Mouse (Mus musculus) adrenal gland, postnatal 25 days (tissue): Measurements from ENCODE around the gene Rnasek. TPM values are rescaled to one million over a fixed set of nuclear protein-coding genes. Genes with fewer than 3 reads are reported as not detected.

Experiments used
- DNase-seq: peaks from one replicate; pipeline ENCODE4 v3.0.0; 2021; ENCODE audit warnings: mixed read lengths
- total RNA-seq: library from RNA; stranded (reverse); gene quantifications from 2 replicates; pipeline ENCODE4 v1.2.3, GENCODE M21; 2021

Rnasek gene
- total RNA-seq, 1 experiment from 2014 or later: 271 TPM

DNA sequence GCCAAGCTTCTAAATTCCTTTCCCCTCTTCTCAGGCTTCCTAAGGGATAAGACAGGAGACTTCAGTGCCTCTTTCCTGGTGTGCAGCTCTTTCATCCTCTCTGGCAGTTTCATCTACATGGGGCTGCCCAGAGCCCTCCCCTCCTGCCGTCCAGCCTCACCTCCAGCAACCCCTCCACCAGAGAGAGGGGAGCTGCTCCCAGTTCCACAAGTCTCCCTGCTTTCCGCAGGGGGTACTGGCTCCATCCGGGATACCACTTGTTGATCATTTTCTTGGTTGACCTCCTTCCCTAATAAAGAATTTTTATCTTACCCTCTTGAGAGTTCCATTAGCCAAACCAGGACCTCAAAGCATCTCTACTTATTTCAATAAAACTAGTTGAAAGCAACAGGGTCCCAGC is 23.5 kb downstream of the Rnasek start:
- no peak for DNase-seq

DNA sequence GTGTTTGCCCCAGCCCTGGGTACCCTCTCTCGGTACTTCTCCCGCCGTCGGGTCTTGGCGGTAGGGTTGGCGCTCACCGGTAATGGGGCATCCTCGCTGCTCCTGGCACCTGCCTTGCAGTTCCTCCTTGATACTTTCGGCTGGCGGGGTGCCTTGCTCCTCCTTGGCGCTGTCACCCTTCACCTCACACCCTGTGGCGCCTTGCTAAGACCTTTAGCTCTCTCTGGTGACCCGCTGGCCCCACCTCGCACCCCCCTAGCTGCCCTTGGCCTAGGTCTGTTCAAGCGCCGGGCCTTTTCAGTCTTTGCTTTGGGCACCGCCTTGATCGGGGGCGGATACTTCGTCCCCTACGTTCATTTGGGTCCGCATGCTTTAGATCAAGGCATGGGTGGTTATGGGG is 24.3 kb downstream of the Rnasek start:
- no peak for DNase-seq

DNA sequence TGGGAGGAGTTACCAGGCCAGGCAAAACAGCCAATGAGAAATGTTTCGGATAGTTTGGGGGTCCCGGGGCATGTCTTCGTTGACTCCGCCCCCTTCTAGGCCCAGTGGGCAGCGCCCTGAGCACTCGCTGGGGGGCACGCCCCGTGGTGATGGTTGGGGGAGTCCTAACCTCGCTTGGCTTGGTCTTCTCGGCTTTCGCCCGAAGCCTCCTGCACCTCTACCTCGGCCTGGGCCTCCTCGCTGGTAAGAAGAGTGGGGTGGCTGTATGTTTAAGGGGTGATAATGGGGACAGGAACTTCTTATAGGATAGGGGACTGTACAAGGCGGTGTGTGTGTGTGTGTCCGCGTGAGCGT is 24.8 kb downstream of the Rnasek start:
- DNase-seq: no peak

DNA sequence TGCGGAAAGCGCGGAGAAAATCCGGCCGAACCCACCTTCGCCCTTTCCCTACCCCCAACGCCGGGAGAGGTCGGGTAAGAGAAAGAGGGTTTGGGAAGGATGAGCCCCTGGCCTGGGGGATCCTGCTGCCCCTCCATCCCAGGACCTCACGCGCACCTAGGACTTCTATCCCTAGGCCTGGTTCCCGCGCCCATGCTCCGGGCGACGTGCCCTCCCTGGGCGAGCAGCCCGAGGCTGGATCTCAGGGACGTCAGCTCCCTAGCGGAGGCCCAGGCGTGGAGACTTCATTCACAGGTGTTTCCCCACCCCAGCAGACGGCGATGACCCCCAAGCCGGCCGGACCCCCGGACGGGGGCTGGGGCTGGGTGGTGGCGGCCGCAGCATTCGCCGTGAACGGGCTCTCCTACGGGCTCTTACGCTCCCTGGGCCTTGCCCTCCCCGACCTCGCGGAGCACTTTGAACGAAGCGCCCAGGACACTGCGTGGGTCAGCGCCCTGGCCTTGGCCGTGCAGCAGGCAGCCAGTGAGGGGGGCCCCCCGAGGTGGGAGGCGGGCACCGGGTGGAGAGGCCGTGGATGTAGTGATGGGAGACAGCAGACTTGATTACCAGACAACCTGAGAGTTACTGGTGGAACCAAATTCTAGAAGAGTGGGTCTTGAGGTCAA is 25.3 kb downstream of the Rnasek start:
- peak; percentile 45 for DNase-seq

DNA sequence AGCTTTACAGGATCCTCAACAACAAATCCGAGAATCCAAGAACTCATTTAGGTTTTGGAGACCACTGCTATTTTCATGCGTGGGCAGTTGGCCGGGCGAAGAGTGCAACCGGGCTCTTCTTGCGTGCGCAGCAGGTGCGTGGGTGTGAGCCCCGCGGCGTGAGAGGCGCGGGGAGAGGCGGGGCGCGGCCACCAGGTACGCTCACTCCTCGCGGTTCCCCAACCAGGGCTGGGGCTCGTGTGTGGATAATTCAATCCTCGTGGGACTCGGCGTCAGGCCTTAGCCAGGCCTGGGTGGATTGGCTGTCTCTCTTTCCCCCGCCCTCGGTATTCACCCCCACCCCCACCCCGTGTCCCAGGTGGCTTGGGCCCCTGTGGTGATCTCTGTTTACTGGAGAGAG is 25.9 kb downstream of the Rnasek start:
- no peak for DNase-seq

DNA sequence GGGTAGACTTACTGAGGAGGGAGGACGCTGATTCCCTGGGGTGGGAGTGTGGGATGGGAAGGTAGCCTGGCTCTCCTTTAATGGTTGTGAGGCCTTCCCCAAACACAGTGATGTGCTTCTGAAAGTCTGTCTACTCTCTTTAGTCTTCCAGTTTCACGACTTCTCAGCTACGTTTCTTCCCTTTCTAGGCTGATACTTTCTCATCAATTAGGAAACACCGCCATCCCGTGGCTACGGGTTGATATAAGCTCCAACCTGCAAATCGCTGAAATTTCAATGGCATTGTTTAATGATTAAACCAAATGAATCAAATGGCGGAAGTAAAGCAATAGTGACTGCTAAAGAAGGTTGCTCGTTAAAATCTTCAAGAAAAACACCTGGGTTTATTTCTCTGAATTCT is 26.7 kb downstream of the Rnasek start:
- DNase-seq: peak; percentile 67

DNA sequence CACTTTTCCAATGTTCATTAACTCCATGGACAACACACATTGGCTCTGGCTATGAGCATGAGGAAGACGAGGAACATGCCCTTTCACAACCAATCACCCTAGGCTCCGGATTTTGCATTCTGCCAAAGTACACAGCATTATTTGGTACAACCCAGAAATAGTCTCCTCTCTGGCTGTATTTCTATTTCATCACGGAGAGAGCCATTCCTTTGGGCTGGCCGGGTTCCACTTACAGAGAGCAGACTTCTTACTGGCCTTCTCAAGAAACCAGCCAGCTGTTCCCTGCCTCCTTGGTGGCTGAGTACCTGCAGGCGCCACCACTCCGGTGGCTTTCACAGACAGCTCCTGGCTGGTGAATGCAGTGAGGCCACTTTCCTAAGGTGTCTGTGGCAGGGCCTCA is 27.2 kb downstream of the Rnasek start, which contains the start of gene Slc16a11:
Gene Slc16a11, plus strand, starts transcription at position 330 of the 400 bp plus-strand sequence.
- no peak for DNase-seq

DNA sequence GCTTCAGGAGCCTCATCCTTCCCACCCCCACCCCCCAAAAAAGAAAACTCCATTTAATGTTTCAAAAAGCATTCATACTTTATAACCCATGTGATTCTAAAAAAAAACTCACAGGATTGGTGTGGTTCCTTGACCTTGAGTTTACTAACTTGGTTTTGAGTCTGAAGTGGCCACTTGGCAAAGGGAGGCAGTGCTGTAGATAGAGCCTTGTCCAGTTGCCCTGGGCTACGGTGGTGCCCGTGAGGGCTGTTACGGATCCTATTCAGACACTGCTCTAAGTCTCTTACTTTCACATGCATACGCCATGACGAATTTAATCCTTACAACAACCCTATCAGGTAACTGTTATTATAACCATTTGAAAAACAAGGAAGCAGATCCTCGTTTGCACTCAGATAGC is 27.7 kb downstream of the Rnasek start:
- DNase-seq: no peak

DNA sequence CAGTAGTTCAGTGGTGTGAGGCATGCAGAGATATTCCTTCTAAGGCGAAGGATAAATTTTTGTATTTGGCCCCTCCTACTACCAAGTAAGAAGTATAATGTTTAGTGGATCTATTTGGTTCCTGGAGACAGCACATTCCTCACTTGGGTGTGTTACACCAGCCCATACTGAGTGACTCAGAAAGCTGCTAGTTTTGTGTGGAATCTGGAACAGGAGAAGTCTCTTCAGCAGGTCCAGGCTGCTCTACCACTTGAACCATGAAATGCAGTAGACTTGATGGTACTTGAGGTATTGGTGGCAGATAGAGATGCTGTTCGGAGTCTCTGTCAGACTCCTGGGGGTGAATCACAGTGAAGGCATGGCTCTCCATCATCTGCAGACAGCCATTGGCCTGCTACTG is 29.0 kb downstream of the Rnasek start:
- no peak for DNase-seq

DNA sequence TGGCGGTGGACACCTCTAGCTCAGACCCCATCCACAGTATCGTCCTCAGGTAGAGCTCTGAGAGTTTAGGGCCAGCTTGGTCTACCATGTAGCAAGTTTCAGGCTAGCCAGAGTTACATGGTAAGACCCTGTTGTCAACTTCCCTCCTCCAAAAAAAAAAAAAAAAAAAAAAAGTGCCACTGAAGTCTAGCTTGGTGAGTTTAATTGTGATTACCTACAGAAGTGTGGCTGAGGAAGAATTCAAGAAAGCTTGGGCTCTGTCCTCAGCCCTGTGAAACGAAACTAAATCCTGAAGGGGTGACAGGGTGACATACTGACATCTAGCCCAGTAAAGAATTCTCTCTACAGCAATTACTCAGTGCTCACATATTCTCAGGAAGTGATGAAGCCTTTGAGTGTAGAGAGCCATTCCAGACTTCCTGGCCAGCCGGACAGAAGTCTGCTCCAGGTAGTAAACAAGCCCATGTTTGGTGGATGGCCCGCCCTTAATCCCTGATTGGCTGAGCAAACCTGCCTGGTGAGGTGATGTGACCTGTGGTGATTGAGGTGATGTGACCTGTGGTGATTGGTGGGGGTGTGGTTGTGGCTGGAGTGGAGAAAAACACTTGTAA is 30.8 kb downstream of the Rnasek start:
- no peak for DNase-seq

DNA sequence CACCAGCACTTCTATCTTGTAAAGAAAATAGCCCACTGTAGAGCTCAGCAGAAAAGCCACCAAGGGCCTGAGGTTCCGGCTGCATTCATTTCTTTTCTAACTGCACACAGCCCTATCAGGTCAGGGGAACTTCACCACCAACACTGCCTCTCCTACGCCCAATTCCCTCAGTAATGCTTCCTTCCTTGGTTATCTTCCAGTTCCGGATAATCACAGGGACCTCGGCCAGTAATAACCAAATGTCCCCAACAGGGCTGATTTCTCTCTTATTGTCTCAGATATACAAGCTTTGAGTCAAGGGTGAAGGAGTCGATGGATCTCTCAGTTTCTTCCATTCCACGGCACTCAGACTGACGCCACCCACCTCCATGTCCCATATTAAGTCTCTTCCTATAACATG is 32.4 kb downstream of the Rnasek start:
- DNase-seq: no peak

DNA sequence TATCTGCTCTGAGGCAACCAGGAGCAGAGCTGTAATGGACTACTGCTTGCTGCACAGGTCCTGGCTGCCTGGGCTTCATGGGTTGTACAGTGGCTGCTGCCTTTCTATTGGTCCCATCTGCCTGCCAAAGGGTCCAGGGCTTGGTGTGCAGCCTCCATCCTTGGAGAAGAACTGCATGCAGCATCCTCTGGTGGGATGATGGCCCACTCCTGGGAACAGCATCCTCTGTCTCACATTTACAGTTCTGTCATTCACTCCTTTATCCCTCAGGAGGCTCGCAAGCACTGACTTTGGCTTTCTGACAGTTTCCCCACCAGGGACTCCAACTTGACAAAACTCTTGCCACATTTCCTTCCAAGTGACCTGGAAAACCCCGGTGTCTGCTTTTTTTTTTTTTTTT is 32.8 kb downstream of the Rnasek start:
- no peak for DNase-seq

DNA sequence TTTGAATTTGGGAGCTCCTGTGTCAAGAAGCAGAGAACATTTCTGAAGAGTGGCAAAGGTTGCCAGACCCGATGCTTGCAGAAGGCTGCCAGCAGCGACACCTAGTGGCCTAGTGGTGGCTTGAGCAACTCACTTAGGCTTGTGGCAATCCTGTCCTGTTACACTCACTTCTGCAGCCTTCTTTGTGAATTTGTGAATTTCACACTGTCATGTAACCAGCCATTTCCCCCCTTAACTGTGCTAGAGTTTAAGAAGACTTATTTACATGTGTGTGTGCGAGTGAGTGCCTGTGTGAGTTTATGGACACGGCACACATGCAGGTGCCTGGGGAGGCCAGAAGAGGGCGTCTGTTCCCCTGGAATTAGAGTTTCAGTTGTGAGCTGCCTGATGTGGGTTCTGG is 38.0 kb downstream of the Rnasek start:
- peak; percentile 90 for DNase-seq

DNA sequence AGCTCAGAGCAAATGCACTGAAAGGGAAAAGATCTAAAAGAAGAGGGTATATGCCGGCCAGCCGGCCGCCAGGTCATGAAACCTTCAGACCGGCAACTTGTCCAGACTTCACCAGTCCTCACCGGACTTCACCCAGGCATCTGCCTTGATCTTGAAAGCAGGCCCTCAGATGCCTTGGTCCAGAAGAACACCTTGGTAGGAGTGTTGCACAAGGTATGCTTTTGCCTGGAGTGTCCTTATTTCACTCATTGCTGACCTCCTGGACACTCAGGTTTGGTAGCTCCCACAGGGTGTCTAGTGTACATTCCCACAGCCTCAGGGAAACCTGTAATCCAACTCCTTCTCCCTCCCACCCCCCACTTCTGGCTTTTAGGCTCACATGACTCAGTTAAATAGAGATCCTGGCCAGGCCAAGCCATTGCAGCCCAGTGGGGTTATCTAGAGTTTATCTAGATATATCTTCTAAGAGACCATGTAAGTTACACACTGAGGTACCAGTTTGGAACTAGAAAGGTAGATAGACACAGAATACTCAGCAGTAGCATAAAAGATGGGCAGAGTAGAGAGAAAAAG is 39.5 kb downstream of the Rnasek start:
- no peak for DNase-seq

DNA sequence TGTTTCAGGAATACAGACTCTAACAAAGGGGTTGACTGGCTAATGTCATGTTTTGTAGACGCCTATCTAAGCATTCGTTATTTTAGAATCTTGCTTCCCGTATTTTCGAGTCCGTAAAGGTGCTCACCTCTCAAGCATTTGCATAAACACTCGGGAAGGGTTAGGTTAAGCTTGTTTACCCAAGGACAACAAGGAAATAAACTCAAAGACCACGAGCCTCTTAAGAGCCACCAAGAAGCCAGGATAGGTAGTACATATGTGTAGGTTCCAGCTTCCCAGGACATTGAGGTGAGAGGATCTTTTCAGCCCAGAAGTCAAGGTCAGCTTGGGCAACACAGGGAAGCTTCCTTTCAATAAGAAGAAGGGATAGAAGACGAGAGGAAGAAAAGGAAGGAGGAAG is 40.5 kb downstream of the Rnasek start:
- no peak for DNase-seq

DNA sequence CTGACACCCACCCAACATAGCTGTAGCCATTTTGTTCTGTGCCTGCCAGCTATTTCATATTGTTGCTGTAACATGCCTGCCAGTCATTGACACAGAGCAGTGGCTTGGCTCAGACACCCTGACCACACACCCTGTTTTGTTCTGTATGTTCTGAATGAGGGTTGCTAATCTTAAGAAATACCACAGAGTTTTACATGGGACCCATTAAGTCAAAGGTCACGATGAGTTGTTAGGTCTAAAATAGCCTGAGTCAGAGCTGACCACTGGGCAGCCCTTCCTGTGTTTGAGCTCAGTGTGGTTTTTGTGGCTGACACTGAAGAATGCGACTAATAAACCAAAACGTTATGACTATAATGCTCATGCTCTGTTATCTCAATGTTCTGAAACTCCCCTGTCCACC is 41.3 kb downstream of the Rnasek start:
- no peak for DNase-seq

DNA sequence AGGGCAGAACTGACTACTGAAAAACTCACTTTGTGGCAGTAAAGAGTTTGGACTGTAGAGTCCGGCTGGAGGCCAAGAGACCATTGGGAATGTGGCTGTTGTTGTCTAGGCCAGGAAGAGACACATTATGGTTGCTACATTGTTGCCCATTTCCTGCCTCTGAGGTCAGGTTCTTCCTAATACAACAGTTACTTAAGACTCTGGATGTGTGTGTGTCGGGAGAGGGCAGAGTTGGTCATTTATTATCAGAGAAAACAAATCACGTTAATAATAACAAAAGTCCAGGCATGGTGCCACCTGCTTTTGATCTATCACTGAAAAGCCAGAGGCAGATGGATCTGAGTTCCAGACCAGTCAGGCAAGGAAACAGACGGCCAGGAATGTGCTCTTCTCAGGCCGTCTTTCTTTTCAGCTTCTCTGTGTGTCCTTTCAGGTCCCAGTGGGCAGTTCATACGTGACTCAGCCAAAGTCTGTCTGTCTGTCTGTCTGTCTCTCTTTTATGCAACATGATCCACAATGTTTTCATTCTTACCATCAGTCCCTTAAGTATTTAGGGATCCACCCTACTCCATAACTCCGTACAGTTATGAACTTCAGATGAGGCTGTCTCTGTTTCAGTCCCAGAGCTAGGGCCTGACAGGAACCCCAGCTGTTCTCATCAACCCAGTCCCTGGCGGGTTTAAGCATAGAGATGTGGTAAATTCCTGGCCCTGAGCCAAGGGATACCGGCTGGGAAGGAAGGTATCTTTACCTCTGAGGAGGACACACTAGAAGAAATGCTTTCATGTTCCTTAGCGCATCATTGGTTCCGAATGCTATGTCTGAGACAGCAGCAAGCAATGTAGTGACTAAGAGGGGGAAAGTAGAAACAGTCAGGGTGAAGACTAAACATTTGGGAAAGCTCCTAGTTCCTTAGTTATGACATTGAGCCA is 46.0 kb downstream of the Rnasek start:
- no peak for DNase-seq

DNA sequence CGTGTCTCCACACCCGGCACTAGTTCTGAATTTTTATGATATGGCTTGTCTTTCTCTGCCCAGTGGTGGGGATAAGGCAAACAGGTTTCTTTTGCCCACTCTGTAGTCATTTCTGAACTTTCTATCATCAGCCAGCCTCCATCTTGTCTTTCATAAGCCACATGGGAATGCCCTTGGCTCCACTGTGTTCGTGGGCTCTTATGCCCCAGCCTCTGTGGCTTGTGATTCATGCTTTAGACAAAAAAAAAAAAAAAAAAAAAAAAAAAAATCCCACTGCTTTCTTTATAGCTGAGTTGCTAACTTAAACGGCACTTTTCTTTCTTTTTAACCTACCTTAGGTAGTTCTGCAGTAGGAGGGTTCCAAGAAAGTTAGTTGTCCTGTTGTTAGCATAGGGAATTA is 47.5 kb downstream of the Rnasek start:
- no peak for DNase-seq

DNA sequence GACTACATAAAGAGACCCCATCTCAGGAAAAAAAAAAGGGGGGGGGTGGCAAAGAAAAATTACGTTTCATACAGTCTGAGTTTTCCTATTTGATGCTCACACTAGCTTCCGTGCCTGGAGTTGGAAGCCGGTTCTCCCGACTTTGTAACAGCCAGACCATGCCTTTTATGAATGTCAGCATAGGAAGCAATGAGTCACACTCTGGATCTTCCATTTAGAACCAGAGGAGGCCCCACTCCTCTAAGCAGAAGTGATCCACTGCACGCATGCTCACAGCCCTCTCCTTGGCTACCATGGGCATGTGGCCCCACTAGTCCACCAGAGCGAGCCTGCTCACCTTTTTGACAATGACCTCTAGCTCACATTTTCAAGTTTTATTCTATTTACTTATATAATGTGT is 48.5 kb downstream of the Rnasek start:
- DNase-seq: no peak

DNA sequence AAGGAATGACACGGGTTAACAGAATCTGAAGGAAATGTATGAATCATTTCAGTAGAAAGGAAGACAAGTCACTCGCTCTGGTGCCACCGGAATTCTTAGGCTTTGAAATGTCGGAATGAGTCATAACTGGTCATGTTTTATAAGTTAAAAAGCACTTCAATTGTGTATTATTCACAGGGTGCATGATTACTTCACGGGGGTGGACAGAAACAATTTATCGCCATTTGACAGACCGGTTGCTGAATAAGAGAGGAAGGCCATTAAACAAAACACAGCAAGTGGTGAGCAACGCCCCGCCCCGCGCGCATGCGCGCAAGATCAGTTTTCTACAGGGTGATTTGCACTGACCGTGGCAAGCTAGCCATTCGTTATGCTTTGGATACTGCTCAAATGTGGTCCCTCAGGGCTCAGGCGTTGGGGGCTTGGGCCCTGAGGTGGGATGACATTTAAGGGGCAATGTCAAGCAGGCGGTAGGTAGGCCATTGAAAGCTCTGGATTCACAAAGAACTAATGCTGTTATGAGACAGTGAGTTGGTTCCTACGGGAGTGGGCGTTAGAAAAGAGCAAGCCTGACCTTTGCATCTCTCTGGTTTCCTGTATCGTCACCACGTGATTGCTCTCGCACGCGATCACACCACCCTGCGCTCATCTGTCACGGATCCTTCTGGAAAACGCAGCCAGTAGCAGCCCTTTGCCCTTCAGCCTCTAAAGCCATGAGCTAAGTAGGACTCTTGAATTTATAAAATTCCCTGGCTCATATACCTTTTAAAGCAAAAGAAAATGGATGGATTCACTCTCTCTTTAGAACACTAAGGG is 50.1 kb downstream of the Rnasek start:
- DNase-seq: peak; percentile 68
